Mouse (Mus musculus): Measurements from ENCODE around the gene Tulp2. TPM values are rescaled to one million over a fixed set of nuclear protein-coding genes. Genes with fewer than 3 reads are reported as not detected.
"Not testable (repeated sequence)": the region's sequence is repeated elsewhere in the genome, so short reads cannot be mapped to it uniquely, and the experiment has no call there.

Gene Tulp2
- total RNA-seq, 4 experiments from 2014 or later: not detected

- DNase-seq (ENCODE audit: low spot score in 2 of 2): no peak
Measured at GRCm38 (mm10) chr7:45486761-45487415, 5.2 kb downstream of the Tulp2 start, which contains the start of gene Gm45808. Gm45808 (minus strand) TSS chr7:45486811.

- DNase-seq (ENCODE audit: low spot score in 2 of 2): no peak
Measured at GRCm38 (mm10) chr7:45487861-45488292, 6.2 kb downstream of the Tulp2 start.

- no peak for DNase-seq (ENCODE audit: low spot score in 2 of 2)
Measured at GRCm38 (mm10) chr7:45488293-45489204, 6.9 kb downstream of the Tulp2 start, which contains the start of gene Dhdh. Dhdh (minus strand) TSS chr7:45488805.

DNA sequence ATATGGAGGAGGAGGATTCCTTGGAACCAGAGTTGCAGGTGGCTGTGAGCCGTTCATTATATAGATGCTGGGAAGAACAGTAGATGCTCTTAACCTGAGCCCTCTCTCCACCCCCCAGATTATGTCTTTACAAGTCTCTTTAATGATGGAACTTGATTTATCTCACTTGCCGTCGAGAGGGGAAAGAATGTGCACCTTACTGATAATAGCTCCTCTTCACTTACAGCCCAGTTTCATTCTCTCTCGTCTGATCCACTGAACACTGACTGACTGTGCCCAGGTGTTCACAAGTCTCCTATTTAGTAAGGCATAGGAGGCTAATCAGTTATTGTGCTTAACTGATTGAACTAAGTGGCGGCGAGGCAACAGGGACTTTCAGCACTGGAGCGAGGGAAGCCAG, 7.9 kb downstream of the Tulp2 start:
- no peak for DNase-seq (ENCODE audit: low spot score in 2 of 2)

DNA sequence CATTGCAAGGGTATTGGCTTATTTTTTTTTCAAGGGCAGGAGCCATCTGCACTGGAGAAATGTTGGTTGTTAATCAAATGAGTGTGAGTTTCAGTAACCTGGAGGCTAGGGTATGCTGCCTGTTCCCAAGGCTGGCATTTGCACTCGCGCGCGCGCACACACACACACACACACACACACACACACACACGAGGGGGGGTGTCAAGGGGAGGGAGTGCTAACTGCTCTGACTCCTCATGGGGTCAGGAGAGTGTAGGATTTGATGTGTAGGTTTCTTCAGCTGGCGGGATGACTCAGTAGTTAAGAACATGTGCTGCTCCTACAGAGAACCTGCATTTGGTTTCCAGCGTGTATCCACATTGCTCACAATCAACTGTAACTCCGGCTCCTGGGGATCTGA, 9.1 kb downstream of the Tulp2 start:
- no peak for DNase-seq (ENCODE audit: low spot score in 2 of 2)

DNA sequence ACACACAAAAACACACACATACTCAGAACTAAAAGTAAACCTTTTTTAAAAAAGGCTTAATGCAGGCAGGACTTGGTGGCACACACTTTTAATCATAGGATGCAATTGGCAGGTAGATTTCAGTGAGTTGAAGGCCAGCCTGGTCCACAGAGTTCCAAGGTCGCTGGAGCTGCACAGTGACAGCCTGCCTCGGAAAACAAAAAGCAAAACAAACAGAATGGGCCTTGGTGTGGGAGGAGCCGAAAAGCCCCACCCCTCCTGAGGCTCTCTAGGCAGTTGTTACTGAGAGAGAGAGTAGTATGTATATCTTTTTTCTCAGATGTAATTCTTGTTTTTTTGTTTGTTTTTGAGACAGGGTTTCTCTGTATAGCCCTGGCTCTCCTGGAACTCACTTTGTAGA, 9.6 kb downstream of the Tulp2 start:
- no peak for DNase-seq (ENCODE audit: low spot score in 2 of 2)

DNA sequence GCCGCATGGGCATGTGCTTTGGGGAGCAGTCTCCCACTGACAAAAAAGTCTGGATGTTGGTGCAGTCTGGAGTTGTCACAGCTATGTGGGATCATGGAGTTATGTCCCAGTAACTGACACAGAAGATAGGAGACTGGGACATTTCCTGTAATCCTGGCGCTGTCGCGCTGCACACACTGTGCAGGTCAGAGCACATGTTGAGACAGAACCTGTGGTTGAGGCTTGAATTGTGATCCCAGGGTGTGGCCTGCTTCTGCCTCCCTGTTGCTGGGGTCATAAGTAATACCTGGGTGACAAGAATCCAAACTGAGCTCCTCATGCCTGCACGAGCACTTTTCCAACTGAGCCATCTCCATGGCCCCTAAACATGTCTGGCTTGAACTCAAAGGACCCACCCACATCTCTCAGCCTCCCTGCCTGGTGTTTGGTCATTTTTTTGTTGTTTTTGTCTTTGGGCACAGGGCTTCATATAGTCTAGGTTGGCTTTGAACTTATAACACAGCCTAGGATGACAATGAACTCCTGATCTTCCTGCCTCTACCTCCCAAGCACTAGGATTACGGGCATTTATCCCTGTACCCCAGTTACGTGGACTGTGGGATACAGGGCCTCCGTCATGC, 10.7 kb downstream of the Tulp2 start:
- no peak for DNase-seq (ENCODE audit: low spot score in 2 of 2)

- no peak for DNase-seq (ENCODE audit: low spot score in 2 of 2)
Measured at GRCm38 (mm10) chr7:45492951-45493350, 11.3 kb downstream of the Tulp2 start.

GRCm38 (mm10) chr7:45494548-45494947, 12.9 kb downstream of the Tulp2 start:
- no peak for DNase-seq (ENCODE audit: low spot score in 2 of 2)

- no peak for DNase-seq (ENCODE audit: low spot score in 2 of 2)
Measured at GRCm38 (mm10) chr7:45498427-45498826, 16.8 kb downstream of the Tulp2 start.

- no peak for DNase-seq (ENCODE audit: low spot score in 2 of 2)
Measured at GRCm38 (mm10) chr7:45507583-45507982, 25.9 kb downstream of the Tulp2 start.

GRCm38 (mm10) chr7:45508561-45508960, 26.9 kb downstream of the Tulp2 start:
- no peak for DNase-seq (ENCODE audit: low spot score in 2 of 2)

- no peak for DNase-seq (ENCODE audit: low spot score in 2 of 2)
Measured at GRCm38 (mm10) chr7:45509181-45509882, 27.7 kb downstream of the Tulp2 start.

- DNase-seq (ENCODE audit: low spot score in 2 of 2): peak; percentile 82 to 86
Measured at GRCm38 (mm10) chr7:45509912-45510787, 28.5 kb downstream of the Tulp2 start, which contains the start of gene Nucb1. Nucb1 (minus strand) TSS chr7:45510406.

GRCm38 (mm10) chr7:45514411-45514810, 32.7 kb downstream of the Tulp2 start:
- DNase-seq (ENCODE audit: low spot score in 2 of 2): no peak

DNA sequence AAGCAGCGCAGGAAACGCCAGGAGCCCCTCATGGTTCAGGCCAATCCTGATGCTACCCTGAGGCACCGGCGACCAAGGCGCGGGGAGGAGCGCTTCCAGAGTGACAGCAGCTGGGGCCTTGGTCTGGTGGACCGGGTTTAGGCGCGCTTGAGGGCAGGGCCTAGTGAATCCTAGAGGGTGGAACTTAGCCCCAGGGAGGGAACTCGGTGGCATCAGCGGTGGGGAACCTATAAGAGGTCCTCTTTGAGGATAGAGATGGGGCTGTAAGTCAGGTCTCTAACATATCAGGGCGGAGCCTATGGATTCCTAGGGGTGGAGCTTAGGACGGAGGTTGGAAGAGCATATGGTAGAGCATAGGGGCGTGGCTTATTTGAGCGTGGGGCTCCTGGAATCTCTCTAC, 33.8 kb downstream of the Tulp2 start:
- DNase-seq (ENCODE audit: low spot score in 2 of 2): no peak

DNA sequence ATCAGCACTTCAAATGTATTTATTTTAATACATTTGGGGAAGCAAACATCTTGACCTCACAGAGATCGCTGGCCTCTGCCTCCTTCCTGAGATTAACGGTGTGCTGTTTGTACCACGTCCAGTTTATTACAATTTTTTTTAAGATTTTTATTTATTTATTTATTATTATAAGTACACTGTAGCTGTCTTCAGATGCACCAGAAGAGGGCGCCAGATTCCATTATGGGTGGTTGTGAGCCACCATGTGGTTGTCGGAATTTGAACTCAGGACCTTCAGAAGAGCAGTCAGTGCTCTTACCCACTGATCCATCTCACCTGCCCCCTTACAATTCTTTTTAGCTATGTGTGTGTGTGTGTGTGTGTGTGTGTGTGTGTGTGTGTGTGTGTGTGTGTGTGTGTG, 35.2 kb downstream of the Tulp2 start:
- DNase-seq (ENCODE audit: low spot score in 2 of 2): not testable (repeated sequence)

GRCm38 (mm10) chr7:45518618-45519017, 36.9 kb downstream of the Tulp2 start:
- DNase-seq (ENCODE audit: low spot score in 2 of 2): no peak

- DNase-seq (ENCODE audit: low spot score in 2 of 2): no peak
Measured at GRCm38 (mm10) chr7:45519345-45520120, 37.9 kb downstream of the Tulp2 start.

GRCm38 (mm10) chr7:45520605-45521004, 38.9 kb downstream of the Tulp2 start:
- DNase-seq (ENCODE audit: low spot score in 2 of 2): no peak

Data from left cerebral cortex, adult 8-10 months (tissue).